Mouse (Mus musculus): ENCODE measurements around the gene Prr12. TPM values are rescaled to one million over a fixed set of nuclear protein-coding genes. Genes with fewer than 3 reads are reported as not detected.

The Prr12 gene
- total and polyA plus RNA-seq, 2 experiments from 2014 or later = 3.8 to 12.5 TPM

GRCm38 (mm10) chr7:45069671-45070070, 17.0 kb upstream of the Prr12 start:
- no peak for TF ChIP-seq CTCF (IDR thresholded peaks at IDR 0.05; ENCODE audit: low read depth)
- no peak for TF ChIP-seq EP300 (IDR thresholded peaks at IDR 0.05; ENCODE audit: low read depth)
- no peak for DNase-seq (ENCODE audit: low spot score)
- no peak overlapping the region for H3K4me3 ChIP-seq (ENCODE audit: low read depth, low read length)
- ATAC-seq (ENCODE audit: insufficient read depth, low read depth) = no peak
- 70% methylated on average over 2 of the region's 2 CpGs for WGBS
- peaks cover 7% of the 10 kb centered on the region for H3K36me3 ChIP-seq (replicated peaks; ENCODE audit: control insufficient read depth, insufficient read depth, low read length)
- H3K4me2 ChIP-seq (ENCODE audit: low read depth, low read length) = no peak overlapping the region
- H3K9me3 ChIP-seq (replicated peaks; ENCODE audit: control insufficient read depth, low read length) = no peaks in the 10 kb centered on the region
- no peaks in the 10 kb centered on the region for H3K27me3 ChIP-seq (ENCODE audit: control insufficient read depth, insufficient read depth, low read length)
- no peak overlapping the region for H3K27ac ChIP-seq (ENCODE audit: low read depth)
- no peak overlapping the region for H3K9ac ChIP-seq (replicated peaks; ENCODE audit: low read depth, low read length)
- no peaks in the 10 kb centered on the region; the same call in 1 of the 2 replicates for H3K4me1 ChIP-seq (ENCODE audit: control insufficient read depth, insufficient read depth)

GRCm38 (mm10) chr7:45068000-45068318, 15.3 kb upstream of the Prr12 start:
- peak; percentile 48; the same call in 1 of the 2 replicates for ATAC-seq (ENCODE audit: insufficient read depth, low read depth)
- H3K9ac ChIP-seq (replicated peaks; ENCODE audit: low read depth, low read length) = no peak overlapping the region
- H3K27ac ChIP-seq (ENCODE audit: low read depth) = no peak overlapping the region
- no peak overlapping the region for H3K4me2 ChIP-seq (ENCODE audit: low read depth, low read length)
- H3K36me3 ChIP-seq (replicated peaks; ENCODE audit: control insufficient read depth, insufficient read depth, low read length) = no peaks in the 10 kb centered on the region
- no peaks in the 10 kb centered on the region for H3K9me3 ChIP-seq (replicated peaks; ENCODE audit: control insufficient read depth, low read length)
- 35% methylated on average over 5 of the region's 5 CpGs for WGBS
- no peak for TF ChIP-seq EP300 (IDR thresholded peaks at IDR 0.05; ENCODE audit: low read depth)
- TF ChIP-seq CTCF (IDR thresholded peaks at IDR 0.05; ENCODE audit: low read depth) = peak; percentile 66
- no peak overlapping the region for H3K4me3 ChIP-seq (ENCODE audit: low read depth, low read length)
- DNase-seq (ENCODE audit: low spot score) = peak; percentile 50
- no peaks in the 10 kb centered on the region for H3K27me3 ChIP-seq (ENCODE audit: control insufficient read depth, insufficient read depth, low read length)
- no peaks in the 10 kb centered on the region for H3K4me1 ChIP-seq (ENCODE audit: control insufficient read depth, insufficient read depth)

- no peak overlapping the region for H3K4me3 ChIP-seq (ENCODE audit: low read depth, low read length)
- WGBS = 89% methylated on average over 4 of the region's 4 CpGs
- TF ChIP-seq EP300 (IDR thresholded peaks at IDR 0.05; ENCODE audit: low read depth) = no peak
- no peak for TF ChIP-seq CTCF (IDR thresholded peaks at IDR 0.05; ENCODE audit: low read depth)
- no peaks in the 10 kb centered on the region for H3K36me3 ChIP-seq (replicated peaks; ENCODE audit: control insufficient read depth, insufficient read depth, low read length)
- H3K4me1 ChIP-seq (ENCODE audit: control insufficient read depth, insufficient read depth) = no peaks in the 10 kb centered on the region
- no peak overlapping the region for H3K4me2 ChIP-seq (ENCODE audit: low read depth, low read length)
- DNase-seq (ENCODE audit: low spot score) (no peak), ATAC-seq (ENCODE audit: insufficient read depth, low read depth) (no peak; the same call in 1 of the 2 replicates)
- no peak overlapping the region for H3K9ac ChIP-seq (replicated peaks; ENCODE audit: low read depth, low read length)
- no peaks in the 10 kb centered on the region for H3K27me3 ChIP-seq (ENCODE audit: control insufficient read depth, insufficient read depth, low read length)
- no peaks in the 10 kb centered on the region for H3K9me3 ChIP-seq (replicated peaks; ENCODE audit: control insufficient read depth, low read length)
- no peak overlapping the region for H3K27ac ChIP-seq (ENCODE audit: low read depth)
These were observed 14.7 kb upstream of the Prr12 start for GRCm38 (mm10) chr7:45067190-45067999.

- TF ChIP-seq EP300 (IDR thresholded peaks at IDR 0.05; ENCODE audit: low read depth) (peak; percentile 89), CTCF (IDR thresholded peaks at IDR 0.05; ENCODE audit: low read depth) (peak; percentile 21)
- Histone ChIP-seq H3K27me3 (ENCODE audit: control insufficient read depth, insufficient read depth, low read length) (no peaks in the 10 kb centered on the region), H3K4me2 (ENCODE audit: low read depth, low read length) (peak within 1 kb of the TSS; percentile 76), H3K9ac (replicated peaks; ENCODE audit: low read depth, low read length) (peak within 1 kb of the TSS; percentile 53), H3K36me3 (replicated peaks; ENCODE audit: control insufficient read depth, insufficient read depth, low read length) (no peaks in the 10 kb centered on the region), H3K4me1 (ENCODE audit: control insufficient read depth, insufficient read depth) (peaks cover 7% of the 10 kb centered on the region; the same call in 1 of the 2 replicates), H3K4me3 (ENCODE audit: low read depth, low read length) (peak within 1 kb of the TSS; percentile 70), H3K27ac (ENCODE audit: low read depth) (peak within 1 kb of the TSS; percentile 92), H3K9me3 (replicated peaks; ENCODE audit: control insufficient read depth, low read length) (no peaks in the 10 kb centered on the region)
- ATAC-seq (ENCODE audit: insufficient read depth, low read depth) = peak; percentile 90
- DNase-seq (ENCODE audit: low spot score) = peak; percentile 98
- WGBS = 0% methylated on average over 31 of the region's 31 CpGs
These were observed 9.7 kb upstream of the Prr12 start, which contains the start of the genes Nosip and Prrg2 for GRCm38 (mm10) chr7:45062239-45062835. Gene Nosip, plus strand, starts transcription at chr7:45062429. Gene Prrg2, minus strand, starts transcription at chr7:45062677.

- Histone ChIP-seq H3K4me3 (ENCODE audit: low read depth, low read length) (peak overlapping the region; percentile 70), H3K27ac (ENCODE audit: low read depth) (peak overlapping the region; percentile 92), H3K9ac (replicated peaks; ENCODE audit: low read depth, low read length) (peak overlapping the region; percentile 53), H3K4me1 (ENCODE audit: control insufficient read depth, insufficient read depth) (peaks cover 7% of the 10 kb centered on the region; the same call in 1 of the 2 replicates), H3K9me3 (replicated peaks; ENCODE audit: control insufficient read depth, low read length) (no peaks in the 10 kb centered on the region), H3K36me3 (replicated peaks; ENCODE audit: control insufficient read depth, insufficient read depth, low read length) (no peaks in the 10 kb centered on the region), H3K27me3 (ENCODE audit: control insufficient read depth, insufficient read depth, low read length) (no peaks in the 10 kb centered on the region), H3K4me2 (ENCODE audit: low read depth, low read length) (peak overlapping the region; percentile 61)
- DNase-seq (ENCODE audit: low spot score) = peak; percentile 20
- WGBS = 17% methylated on average over 11 of the region's 11 CpGs
- no peak for TF ChIP-seq CTCF (IDR thresholded peaks at IDR 0.05; ENCODE audit: low read depth)
- no peak for ATAC-seq (ENCODE audit: insufficient read depth, low read depth)
These were observed 8.9 kb upstream of the Prr12 start for GRCm38 (mm10) chr7:45061532-45062075.

Data from heart, postnatal 0 days (tissue).